Mouse (Mus musculus) forebrain, embryonic 15.5 days (tissue): ENCODE data around the gene Parg. TPM values are rescaled to one million over a fixed set of nuclear protein-coding genes. Genes with fewer than 3 reads are reported as not detected.

Experiments
- ATAC-seq: fragments of 200-750 bp; cut with Nextera tagmentation; replicated peaks from 2 replicates; pipeline ENCODE4 v1.8.0; 2017; ENCODE audit warnings: mild to moderate bottlenecking, moderate TSS enrichment, moderate library complexity
- H3K27ac ChIP-seq: fragments of 300-500 bp; sonication (generic); replicated peaks from 2 replicates; pipeline ENCODE4 v1.5.1; 2015; ENCODE audit warnings: mild to moderate bottlenecking, inconsistent platforms
- H3K27me3 ChIP-seq: fragments of 300-500 bp; sonication (generic); 2 replicates; pipeline ENCODE4 v1.6.1; 2015; ENCODE audit warnings: inconsistent platforms
- H3K36me3 ChIP-seq: fragments of 300-500 bp; sonication (generic); 2 replicates; pipeline ENCODE4 v1.6.1; 2015; ENCODE audit warnings: mild to moderate bottlenecking, inconsistent platforms
- H3K4me1 ChIP-seq: fragments of 300-500 bp; sonication (generic); 2 replicates; pipeline ENCODE4 v1.6.1; 2015; ENCODE audit warnings: inconsistent platforms
- H3K4me2 ChIP-seq: fragments of 300-500 bp; sonication (generic); replicated peaks from 2 replicates; pipeline ENCODE4 v1.6.1; 2015; ENCODE audit warnings: mild to moderate bottlenecking, inconsistent platforms
- H3K4me3 ChIP-seq: fragments of 300-500 bp; sonication (generic); 2 replicates; pipeline ENCODE4 v1.5.1; 2015; ENCODE audit warnings: mild to moderate bottlenecking, inconsistent platforms
- H3K9ac ChIP-seq: fragments of 300-500 bp; sonication (generic); replicated peaks from 2 replicates; pipeline ENCODE4 v1.6.1; 2015; ENCODE audit warnings: mild to moderate bottlenecking, inconsistent platforms
- H3K9me3 ChIP-seq: fragments of 300-500 bp; sonication (generic); 2 replicates; pipeline ENCODE4 v1.6.1; 2016; ENCODE audit warnings: inconsistent platforms
- WGBS: fragments of 180-500 bp; shearing (Covaris S2); methylation state at CpG from one replicate; pipeline ENCODE4 v1.1.7; 2015; ENCODE audit warnings: mixed read lengths; 5-methylcytosine and 5-hydroxymethylcytosine counted together
- polyA plus RNA-seq: library from polyadenylated mRNA; unstranded; fragments of >200 nt; fragmentation: Nextera tagmentation; extraction: Ambion mirVana; gene quantifications from 2 replicates; pipeline ENCODE4 v1.2.1, GENCODE M21; 2015

Gene Parg
- polyA plus RNA-seq, 1 experiment from 2014 or later: 41.7 TPM

DNA sequence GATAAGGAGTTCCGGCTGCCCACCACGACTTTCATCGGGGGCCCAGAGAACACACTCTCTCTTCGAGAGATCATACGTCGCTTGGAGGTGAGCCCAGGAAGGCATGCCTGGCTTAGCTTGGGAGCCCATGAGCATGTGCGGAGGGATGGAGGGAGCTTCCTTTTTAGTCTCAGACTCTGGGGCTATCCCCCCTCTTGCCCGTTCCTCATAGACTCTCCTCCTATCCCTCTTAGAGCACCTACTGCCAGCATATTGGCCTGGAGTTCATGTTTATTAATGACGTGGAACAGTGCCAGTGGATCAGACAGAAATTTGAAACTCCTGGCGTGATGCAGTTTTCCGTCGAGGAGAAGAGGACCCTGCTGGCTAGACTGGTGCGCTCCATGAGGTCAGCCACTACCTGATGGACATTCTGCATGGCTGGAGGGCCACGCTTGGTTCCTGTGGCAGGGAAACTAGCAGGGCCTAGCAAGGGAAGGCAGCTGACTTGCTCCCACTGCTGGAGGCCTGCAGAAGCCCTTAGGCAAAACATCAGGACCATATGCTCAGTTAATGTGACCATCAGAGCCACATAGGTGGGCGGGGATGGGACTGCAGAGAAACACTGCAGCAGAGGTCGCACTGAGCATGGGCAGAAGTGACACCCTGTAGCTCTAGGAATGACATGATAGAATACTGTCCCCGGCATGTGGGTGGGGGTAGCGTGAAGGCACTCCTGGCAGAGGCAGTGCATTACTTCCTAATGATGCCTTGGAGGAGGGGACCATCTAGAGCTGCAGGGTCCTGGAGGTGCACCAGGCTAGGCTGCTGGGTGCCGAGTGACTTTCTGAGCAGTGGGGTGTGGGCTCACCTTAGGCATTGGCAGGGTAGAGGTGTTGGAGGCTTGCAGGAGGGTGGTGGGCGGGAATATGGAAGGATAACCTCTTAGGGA is 131.0 kb downstream of the Parg start:
- WGBS: 65% methylated on average over 20 of the region's 20 CpGs
- ATAC-seq: peak; percentile 53; the same call in 1 of the 2 replicates
- H3K27ac ChIP-seq: no peak overlapping the region

DNA sequence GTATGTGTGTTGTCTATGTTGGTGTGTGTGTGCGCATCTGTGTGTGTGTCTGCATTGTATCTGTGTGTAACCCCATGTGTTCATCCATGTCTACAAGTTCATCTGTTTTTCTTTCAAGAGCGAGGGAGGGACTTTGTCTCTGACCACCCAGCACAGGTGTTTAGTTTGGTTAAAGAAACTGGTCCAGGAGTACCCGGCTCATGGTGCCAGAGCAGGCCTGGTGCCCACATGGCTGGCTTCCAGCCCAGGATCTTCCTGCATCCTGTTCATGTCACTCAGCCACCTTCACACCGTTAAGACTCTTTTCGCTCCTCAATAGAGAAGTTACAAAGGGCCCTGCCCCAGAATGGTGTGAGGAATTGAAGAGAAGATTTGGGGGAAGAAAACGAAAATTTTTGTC is 134.3 kb downstream of the Parg start:
- Histone ChIP-seq H3K27ac (no peak overlapping the region), H3K27me3 (no peaks in the 10 kb centered on the region), H3K36me3 (peaks cover 35% of the 10 kb centered on the region; the same call in 1 of the 2 replicates), H3K9me3 (no peaks in the 10 kb centered on the region), H3K4me3 (no peak overlapping the region), H3K9ac (no peak overlapping the region), H3K4me1 (peaks cover 9% of the 10 kb centered on the region), H3K4me2 (no peak overlapping the region)
- ATAC-seq: no peak
- 59% methylated on average over 6 of the region's 6 CpGs for WGBS

More for the DNA sequence above, 131.0 kb downstream of the Parg start:
- Histone ChIP-seq H3K36me3 (peaks cover 12% of the 10 kb centered on the region; the same call in 1 of the 2 replicates), H3K9me3 (no peaks in the 10 kb centered on the region), H3K9ac (no peak overlapping the region), H3K4me2 (no peak overlapping the region), H3K27me3 (no peaks in the 10 kb centered on the region), H3K4me1 (peaks cover 9% of the 10 kb centered on the region), H3K4me3 (no peak overlapping the region)

DNA sequence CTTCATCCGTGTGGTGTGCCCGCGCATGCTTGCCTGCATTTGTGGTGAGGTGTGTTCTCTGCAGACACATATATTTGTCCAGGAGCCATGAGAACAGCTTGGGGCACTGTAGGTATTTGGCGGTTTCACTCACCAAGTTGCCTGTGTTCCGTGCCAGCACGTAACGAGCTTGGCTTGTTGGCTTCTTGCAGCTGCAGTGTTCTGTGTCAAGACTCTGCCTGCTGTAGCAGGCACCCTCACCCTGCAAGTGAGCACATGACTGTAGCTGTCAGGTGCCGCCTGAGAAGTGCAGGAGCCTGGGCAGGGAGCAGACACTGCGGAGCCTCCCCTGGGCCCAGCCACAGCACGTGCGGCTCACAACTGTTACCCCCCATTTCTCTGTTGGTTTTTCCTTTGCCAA is 134.8 kb downstream of the Parg start:
- Histone ChIP-seq H3K27me3 (no peaks in the 10 kb centered on the region), H3K36me3 (peaks cover 39% of the 10 kb centered on the region), H3K27ac (no peak overlapping the region), H3K4me1 (peaks cover 9% of the 10 kb centered on the region), H3K9ac (no peak overlapping the region), H3K4me3 (no peak overlapping the region), H3K4me2 (no peak overlapping the region), H3K9me3 (no peaks in the 10 kb centered on the region)
- 66% methylated on average over 11 of the region's 11 CpGs for WGBS
- peak; percentile 60; the same call in 1 of the 2 replicates for ATAC-seq

DNA sequence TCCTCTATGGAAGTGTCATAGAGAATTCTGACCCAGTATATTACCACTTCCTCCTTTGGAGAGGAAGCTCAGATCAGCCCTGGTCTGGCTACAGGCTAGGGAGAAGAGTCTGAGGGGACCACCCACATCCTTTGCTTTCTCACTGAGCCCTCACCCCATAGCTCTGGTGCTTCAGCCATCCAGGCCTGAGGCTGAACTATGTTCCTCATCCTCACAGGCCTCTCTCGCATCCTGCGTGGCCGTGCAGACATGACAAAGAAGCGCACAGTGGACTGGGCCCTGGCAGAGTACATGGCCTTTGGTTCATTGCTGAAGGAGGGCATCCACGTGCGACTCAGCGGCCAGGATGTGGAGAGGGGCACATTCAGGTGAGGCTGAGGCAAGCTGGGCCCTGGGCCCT is 140.1 kb downstream of the Parg start:
- no peaks in the 10 kb centered on the region for H3K4me1 ChIP-seq
- H3K27me3 ChIP-seq: no peaks in the 10 kb centered on the region
- no peak overlapping the region for H3K9ac ChIP-seq
- ATAC-seq: no peak
- 99% methylated on average over 7 of the region's 7 CpGs for WGBS
- H3K27ac ChIP-seq: no peak overlapping the region
- H3K4me3 ChIP-seq: no peak overlapping the region
- H3K36me3 ChIP-seq: peaks cover 45% of the 10 kb centered on the region
- no peak overlapping the region for H3K4me2 ChIP-seq
- no peaks in the 10 kb centered on the region for H3K9me3 ChIP-seq

DNA sequence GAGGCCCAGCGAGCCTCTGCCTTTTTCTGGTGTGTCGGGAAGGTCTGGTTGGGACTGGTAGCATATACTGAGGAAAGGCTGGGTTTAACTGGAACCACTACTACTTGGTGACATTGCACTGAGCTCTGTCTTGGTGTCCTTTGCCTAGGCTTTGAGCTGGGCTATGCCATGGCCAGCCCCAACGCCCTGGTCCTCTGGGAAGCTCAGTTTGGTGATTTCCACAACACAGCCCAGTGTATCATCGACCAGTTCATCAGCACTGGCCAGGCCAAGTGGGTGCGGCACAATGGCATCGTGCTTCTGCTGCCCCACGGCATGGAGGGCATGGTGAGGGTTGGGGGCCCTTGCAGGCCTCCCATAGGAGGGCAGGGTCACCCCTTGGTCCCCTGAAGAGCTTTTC is 142.4 kb downstream of the Parg start:
- Histone ChIP-seq H3K36me3 (peaks cover 35% of the 10 kb centered on the region), H3K4me1 (no peaks in the 10 kb centered on the region), H3K4me3 (no peak overlapping the region), H3K9me3 (no peaks in the 10 kb centered on the region), H3K4me2 (no peak overlapping the region), H3K9ac (no peak overlapping the region), H3K27ac (no peak overlapping the region), H3K27me3 (no peaks in the 10 kb centered on the region)
- ATAC-seq: no peak
- WGBS: 89% methylated on average over 7 of the region's 7 CpGs

DNA sequence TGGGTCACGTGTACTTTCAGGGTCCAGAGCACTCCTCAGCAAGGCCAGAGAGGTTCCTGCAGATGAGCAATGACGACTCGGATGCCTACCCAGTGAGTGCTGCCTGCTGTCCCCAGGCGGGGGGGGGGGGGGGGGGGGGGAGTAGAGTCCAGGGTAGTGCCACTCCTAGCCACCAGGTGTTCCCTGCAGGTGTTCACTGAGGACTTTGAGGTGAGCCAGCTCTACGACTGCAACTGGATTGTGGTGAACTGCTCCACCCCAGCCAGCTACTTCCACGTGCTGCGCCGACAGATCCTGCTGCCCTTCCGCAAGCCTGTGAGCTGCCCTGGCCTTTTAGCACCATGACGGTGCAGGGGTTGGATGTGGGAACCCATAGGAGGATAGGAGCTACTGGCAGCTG is 142.9 kb downstream of the Parg start:
- ATAC-seq: no peak
- Histone ChIP-seq H3K4me3 (no peak overlapping the region), H3K9ac (no peak overlapping the region), H3K27me3 (no peaks in the 10 kb centered on the region), H3K27ac (no peak overlapping the region), H3K4me1 (no peaks in the 10 kb centered on the region), H3K36me3 (peaks cover 33% of the 10 kb centered on the region), H3K4me2 (no peak overlapping the region), H3K9me3 (no peaks in the 10 kb centered on the region)
- WGBS: 77% methylated on average over 9 of the region's 10 CpGs

Other genes starting within 250 kb of the Parg start
- 0.45 and 0.47 TPM in 2 replicates for gene Galnt15, start 173.0 kb upstream of the Parg start, polyA plus RNA-seq
- gene Oxnad1, start 116.6 kb upstream of the Parg start, polyA plus RNA-seq: 20.5 and 23.6 TPM in 2 replicates
- 74.6 and 76.6 TPM in 2 replicates for gene Dph3, start 116.2 kb upstream of the Parg start, polyA plus RNA-seq
- not detected in 2 replicates for gene Msmb, start 59.9 kb upstream of the Parg start, polyA plus RNA-seq
- 103 and 112 TPM in 2 replicates for gene Ncoa4, start 42.1 kb upstream of the Parg start, polyA plus RNA-seq
- 221 and 228 TPM in 2 replicates for gene Timm23, start 51 bp upstream of the Parg start, polyA plus RNA-seq
- gene Ogdhl, start 120.1 kb downstream of the Parg start, polyA plus RNA-seq: 26.2 TPM in 2 replicates
- gene 1700024G13Rik, start 186.4 kb downstream of the Parg start, polyA plus RNA-seq: 0.45 and 0.89 TPM in 2 replicates